Mouse (Mus musculus) heart, embryonic 11.5 days (tissue): ENCODE data around the gene Chek2. TPM values are rescaled to one million over a fixed set of nuclear protein-coding genes. Genes with fewer than 3 reads are reported as not detected.

Experiments used
- ATAC-seq: fragments of 200-750 bp; cut with Nextera tagmentation; replicated peaks from 2 replicates; pipeline ENCODE4 v1.8.0; 2017; ENCODE audit warnings: moderate library complexity; ENCODE audit not compliant: insufficient number of reproducible peaks, low FRiP score, low TSS enrichment
- H3K27ac ChIP-seq: fragments of 300-500 bp; sonication (generic); 2 replicates; pipeline ENCODE4 v1.5.1; 2014; ENCODE audit warnings: mild to moderate bottlenecking, low read depth, low read length
- H3K27me3 ChIP-seq: fragments of 300-500 bp; sonication (generic); 2 replicates; pipeline ENCODE4 v1.6.1; 2014; ENCODE audit warnings: mild to moderate bottlenecking, low read length, mixed read lengths; ENCODE audit not compliant: control insufficient read depth, insufficient read depth
- H3K36me3 ChIP-seq: fragments of 300-500 bp; sonication (generic); 2 replicates; pipeline ENCODE4 v1.6.1; 2014; ENCODE audit warnings: mild to moderate bottlenecking, low read length, moderate library complexity, mixed read lengths; ENCODE audit not compliant: control insufficient read depth, insufficient read depth
- H3K4me1 ChIP-seq: fragments of 300-500 bp; sonication (generic); 2 replicates; pipeline ENCODE4 v1.6.1; 2014; ENCODE audit warnings: low read length; ENCODE audit not compliant: control insufficient read depth, insufficient read depth
- H3K4me2 ChIP-seq: fragments of 300-500 bp; sonication (generic); 2 replicates; pipeline ENCODE4 v1.6.1; 2014; ENCODE audit warnings: mild to moderate bottlenecking, moderate library complexity
- H3K4me3 ChIP-seq: fragments of 300-500 bp; sonication (generic); 2 replicates; pipeline ENCODE4 v1.5.1; 2014; ENCODE audit warnings: low read depth, low read length
- H3K9ac ChIP-seq: fragments of 300-500 bp; sonication (generic); 2 replicates; pipeline ENCODE4 v1.6.1; 2014; ENCODE audit warnings: mild to moderate bottlenecking, low read depth, low read length, moderate library complexity
- H3K9me3 ChIP-seq: fragments of 300-500 bp; sonication (generic); replicated peaks from 2 replicates; pipeline ENCODE4 v1.6.1; 2016; ENCODE audit warnings: low read length; ENCODE audit not compliant: control insufficient read depth
- WGBS: fragments of 180-500 bp; shearing (Covaris S2); extraction: QIAGEN DNeasy Blood & Tissue Kit; methylation state at CpG from one replicate; pipeline ENCODE4 v1.1.7; 2014; ENCODE audit not compliant: insufficient replicate concordance; 5-methylcytosine and 5-hydroxymethylcytosine counted together
- polyA plus RNA-seq: library from polyadenylated mRNA; unstranded; fragments of >200 nt; fragmentation: Nextera tagmentation; extraction: Ambion mirVana; gene quantifications from 2 replicates; pipeline ENCODE4 v1.2.1, GENCODE M21; 2014

Gene Chek2
- polyA plus RNA-seq, 1 experiment from 2014 or later = 27.1 TPM

- whole genome bisulfite sequencing = 83% methylated on average over 4 of the region's 4 CpGs
- Histone ChIP-seq H3K27ac (no peak overlapping the region), H3K36me3 (no peaks in the 10 kb centered on the region; the same call in 1 of the 2 replicates), H3K4me3 (no peak overlapping the region), H3K27me3 (no peaks in the 10 kb centered on the region), H3K4me1 (no peaks in the 10 kb centered on the region), H3K9me3 (no peaks in the 10 kb centered on the region), H3K9ac (no peak overlapping the region), H3K4me2 (no peak overlapping the region)
- ATAC-seq = no peak
Measured at GRCm38 (mm10) chr5:110898785-110899184, 59.0 kb downstream of the Chek2 start.

GRCm38 (mm10) chr5:110900331-110900730, 60.6 kb downstream of the Chek2 start:
- Histone ChIP-seq H3K9me3 (no peaks in the 10 kb centered on the region), H3K4me2 (no peak overlapping the region), H3K36me3 (no peaks in the 10 kb centered on the region), H3K27ac (no peak overlapping the region), H3K4me3 (no peak overlapping the region), H3K9ac (no peak overlapping the region), H3K4me1 (no peaks in the 10 kb centered on the region), H3K27me3 (no peaks in the 10 kb centered on the region)
- no peak for ATAC-seq

DNA sequence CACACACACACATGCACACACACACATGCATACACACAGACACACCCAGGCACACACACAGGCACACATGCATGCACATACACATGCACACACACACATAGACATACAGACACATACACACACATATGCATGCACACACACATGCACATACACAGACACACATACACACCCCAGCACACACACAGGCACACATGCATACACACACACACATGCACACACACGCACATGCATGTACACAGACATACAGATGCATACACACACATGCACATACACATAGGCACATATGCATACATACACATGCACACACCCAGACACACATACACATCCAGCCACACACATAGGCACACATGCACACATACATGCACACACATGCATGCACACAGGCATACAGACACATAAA, 66.9 kb downstream of the Chek2 start:
- Histone ChIP-seq H3K9me3 (no peaks in the 10 kb centered on the region), H3K4me3 (no peak overlapping the region), H3K36me3 (no peaks in the 10 kb centered on the region; the same call in 1 of the 2 replicates), H3K4me2 (no peak overlapping the region), H3K27ac (no peak overlapping the region), H3K4me1 (no peaks in the 10 kb centered on the region), H3K9ac (no peak overlapping the region), H3K27me3 (no peaks in the 10 kb centered on the region)
- no peak for ATAC-seq
- 94% methylated on average over 1 of the region's 1 CpGs for WGBS

DNA sequence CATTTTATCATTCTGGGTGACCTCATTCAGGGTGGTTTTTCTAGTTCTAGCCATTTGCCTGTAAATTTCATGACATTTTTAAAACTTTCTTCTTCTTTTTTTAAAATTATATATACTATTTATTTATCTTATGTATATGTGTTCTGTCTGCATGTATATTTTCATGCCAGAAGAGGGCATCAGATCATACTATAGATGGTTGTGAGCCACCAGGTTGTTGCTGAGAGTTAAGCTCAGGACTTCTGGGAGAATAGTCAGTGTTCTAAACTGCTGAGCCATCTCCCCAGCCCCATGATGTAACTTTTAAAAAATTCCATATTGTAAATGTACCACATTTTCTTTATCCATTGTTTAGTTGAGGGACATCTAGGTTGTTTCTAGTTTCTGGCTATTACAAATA, 69.1 kb downstream of the Chek2 start:
- no peak for ATAC-seq
- H3K4me3 ChIP-seq = no peak overlapping the region
- H3K9ac ChIP-seq = no peak overlapping the region
- no peaks in the 10 kb centered on the region for H3K4me1 ChIP-seq
- H3K27me3 ChIP-seq = no peaks in the 10 kb centered on the region
- no peaks in the 10 kb centered on the region; the same call in 1 of the 2 replicates for H3K36me3 ChIP-seq
- no peak overlapping the region for H3K4me2 ChIP-seq
- H3K9me3 ChIP-seq = no peaks in the 10 kb centered on the region
- H3K27ac ChIP-seq = no peak overlapping the region

- no peak for ATAC-seq
- Histone ChIP-seq H3K4me3 (no peak overlapping the region), H3K36me3 (no peaks in the 10 kb centered on the region; the same call in 1 of the 2 replicates), H3K9me3 (no peaks in the 10 kb centered on the region), H3K4me2 (no peak overlapping the region), H3K9ac (no peak overlapping the region), H3K27me3 (no peaks in the 10 kb centered on the region), H3K4me1 (no peaks in the 10 kb centered on the region), H3K27ac (no peak overlapping the region)
- WGBS = 85% methylated on average over 4 of the region's 4 CpGs
Measured at GRCm38 (mm10) chr5:110909955-110910589, 70.3 kb downstream of the Chek2 start.

DNA sequence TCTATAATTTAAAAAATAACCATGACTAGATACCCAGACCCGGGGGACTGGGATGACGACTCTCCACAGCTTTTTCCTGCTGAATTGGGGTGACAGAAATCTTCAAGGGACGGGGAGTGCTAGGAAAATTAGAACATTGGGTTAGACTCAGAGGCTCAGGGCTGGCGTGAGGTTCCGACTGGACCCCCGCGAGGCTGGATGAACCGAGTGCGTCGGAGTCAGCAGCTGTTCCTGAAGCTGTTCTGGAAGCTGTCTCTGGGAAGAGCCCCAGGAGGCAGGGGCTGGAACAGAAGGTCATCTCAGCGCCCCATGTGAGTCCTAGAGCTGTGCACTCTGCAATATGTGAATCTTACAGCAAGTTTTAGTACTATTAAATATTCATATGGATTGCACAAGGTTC, 75.1 kb downstream of the Chek2 start:
- Histone ChIP-seq H3K27ac (no peak overlapping the region), H3K9me3 (no peaks in the 10 kb centered on the region), H3K4me2 (no peak overlapping the region), H3K4me3 (no peak overlapping the region), H3K9ac (no peak overlapping the region), H3K4me1 (peaks cover 8% of the 10 kb centered on the region), H3K27me3 (no peaks in the 10 kb centered on the region), H3K36me3 (no peaks in the 10 kb centered on the region)
- WGBS = 80% methylated on average over 11 of the region's 11 CpGs
- no peak for ATAC-seq

DNA sequence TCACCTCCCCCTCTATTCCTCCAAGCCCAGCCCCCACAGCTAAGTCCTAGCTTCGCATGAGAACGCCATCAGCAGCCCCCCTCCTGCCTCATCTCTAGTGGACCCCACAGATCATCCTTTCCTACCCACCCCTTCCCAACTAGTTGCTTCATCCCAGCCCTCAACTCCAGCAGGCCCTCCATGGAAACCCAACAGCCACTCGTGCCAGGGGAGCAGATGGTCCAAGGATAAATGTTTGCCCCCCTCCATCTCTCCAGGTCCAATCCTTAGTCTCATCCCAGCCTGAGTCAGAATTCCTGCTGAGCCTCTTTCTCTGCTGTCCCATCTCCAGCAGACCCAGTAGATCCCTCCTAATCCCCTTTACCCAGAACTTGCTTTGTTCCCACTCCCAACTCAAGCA, 76.5 kb downstream of the Chek2 start:
- 70% methylated on average over 3 of the region's 3 CpGs for WGBS
- H3K9me3 ChIP-seq = no peaks in the 10 kb centered on the region
- ATAC-seq = no peak
- H3K4me3 ChIP-seq = no peak overlapping the region
- no peak overlapping the region for H3K9ac ChIP-seq
- no peaks in the 10 kb centered on the region for H3K36me3 ChIP-seq
- H3K4me2 ChIP-seq = no peak overlapping the region
- H3K4me1 ChIP-seq = peaks cover 8% of the 10 kb centered on the region
- no peak overlapping the region for H3K27ac ChIP-seq
- no peaks in the 10 kb centered on the region for H3K27me3 ChIP-seq

GRCm38 (mm10) chr5:110919541-110919940, 79.8 kb downstream of the Chek2 start:
- Histone ChIP-seq H3K36me3 (no peaks in the 10 kb centered on the region), H3K4me3 (no peak overlapping the region), H3K9ac (no peak overlapping the region), H3K4me1 (peaks cover 11% of the 10 kb centered on the region), H3K4me2 (no peak overlapping the region), H3K27me3 (no peaks in the 10 kb centered on the region), H3K27ac (no peak overlapping the region), H3K9me3 (no peaks in the 10 kb centered on the region)
- 78% methylated on average over 4 of the region's 4 CpGs for WGBS
- ATAC-seq = no peak

GRCm38 (mm10) chr5:110923336-110923735, 83.6 kb downstream of the Chek2 start:
- no peak for ATAC-seq
- H3K9ac ChIP-seq = no peak overlapping the region
- peaks cover 3% of the 10 kb centered on the region; the same call in 1 of the 2 replicates for H3K4me1 ChIP-seq
- no peaks in the 10 kb centered on the region for H3K9me3 ChIP-seq
- H3K36me3 ChIP-seq = no peaks in the 10 kb centered on the region
- no peak overlapping the region for H3K27ac ChIP-seq
- H3K4me2 ChIP-seq = no peak overlapping the region
- 0% methylated on average over 1 of the region's 1 CpGs for WGBS
- no peak overlapping the region for H3K4me3 ChIP-seq
- H3K27me3 ChIP-seq = no peaks in the 10 kb centered on the region
